Mouse (Mus musculus) right cerebral cortex, postnatal 25 days (tissue): ENCODE results near the gene Prrt1.

Experiments
- DNase-seq: peaks from one replicate; pipeline ENCODE4 v3.0.0; 2022

The Prrt1 gene

DNA sequence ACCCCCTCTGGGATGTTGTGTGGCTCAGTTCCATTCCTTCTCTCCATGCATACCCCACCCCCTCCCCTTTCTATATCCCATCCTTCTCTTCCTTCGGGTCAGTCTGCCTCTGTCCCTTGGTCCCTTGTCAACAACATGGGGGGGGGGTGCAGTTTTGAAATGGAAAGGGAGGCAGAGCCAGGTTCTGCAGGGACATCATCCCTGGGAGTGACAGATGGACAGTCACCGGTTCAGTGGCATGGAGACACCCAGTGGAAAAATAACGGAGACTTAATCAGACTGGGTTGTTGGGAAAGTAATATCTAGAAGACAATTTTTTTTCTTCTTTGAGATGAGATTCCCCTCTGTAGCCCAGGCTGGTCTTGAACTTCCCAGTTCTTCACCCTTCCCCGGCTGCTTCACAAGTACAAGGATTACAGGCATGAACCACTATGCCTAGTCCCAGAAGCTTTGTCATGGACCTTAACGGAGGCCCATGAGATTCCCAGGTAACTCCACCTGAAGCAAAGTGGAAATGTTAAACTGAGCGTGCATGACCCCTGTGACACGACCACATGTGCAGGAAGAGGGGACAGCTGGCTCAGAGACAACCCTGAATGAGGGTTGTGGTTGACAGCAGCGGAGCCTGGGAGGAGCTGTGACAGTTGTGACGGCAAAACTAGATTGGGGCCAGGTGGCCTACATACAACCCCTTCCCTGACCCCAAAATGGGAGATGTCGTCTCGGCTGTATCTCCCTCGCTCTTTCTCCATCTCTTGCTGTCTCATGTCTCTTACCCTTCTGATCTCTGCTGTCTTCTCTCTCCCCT lies 667 bp downstream of the Prrt1 start:
- no peak for DNase-seq

DNA sequence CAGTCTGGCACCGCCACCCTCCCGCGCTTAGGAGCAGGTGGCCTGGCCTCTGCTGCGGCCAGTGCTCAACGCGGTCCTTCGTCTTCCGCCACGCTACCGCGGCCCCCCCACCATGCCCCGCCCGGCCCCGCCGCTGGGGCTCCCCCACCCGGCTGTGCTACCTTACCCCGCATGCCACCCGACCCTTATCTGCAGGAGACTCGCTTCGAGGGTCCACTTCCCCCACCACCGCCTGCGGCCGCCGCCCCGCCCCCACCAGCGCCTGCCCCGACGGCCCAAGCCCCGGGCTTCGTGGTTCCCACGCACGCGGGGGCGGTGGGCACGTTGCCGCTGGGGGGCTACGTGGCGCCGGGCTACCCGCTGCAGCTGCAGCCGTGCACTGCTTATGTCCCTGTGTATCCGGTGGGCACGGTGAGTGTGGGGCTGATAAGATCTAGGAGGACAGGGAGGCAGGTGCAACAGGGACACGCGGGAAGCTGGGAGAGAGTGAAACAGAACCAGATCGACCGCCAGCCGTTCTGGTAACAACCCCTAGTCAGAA lies 1.5 kb downstream of the Prrt1 start:
- no peak for DNase-seq

DNA sequence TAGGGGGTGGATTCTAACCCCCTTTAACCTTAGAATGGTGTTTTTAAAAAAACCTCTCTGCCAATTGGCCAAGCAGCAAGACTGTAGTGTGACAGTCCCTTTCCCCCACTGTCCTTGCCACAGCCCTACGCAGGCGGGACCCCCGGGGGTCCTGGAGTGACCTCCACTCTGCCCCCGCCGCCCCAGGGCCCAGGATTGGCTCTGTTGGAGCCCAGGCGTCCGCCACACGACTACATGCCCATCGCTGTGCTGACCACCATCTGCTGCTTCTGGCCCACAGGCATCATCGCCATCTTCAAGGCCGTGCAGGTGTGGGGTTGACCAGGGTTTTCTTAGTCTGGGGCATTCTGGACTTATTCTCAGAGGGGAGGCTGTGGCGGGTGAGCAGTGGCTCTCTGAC lies 2.3 kb downstream of the Prrt1 start:
- no peak for DNase-seq

DNA sequence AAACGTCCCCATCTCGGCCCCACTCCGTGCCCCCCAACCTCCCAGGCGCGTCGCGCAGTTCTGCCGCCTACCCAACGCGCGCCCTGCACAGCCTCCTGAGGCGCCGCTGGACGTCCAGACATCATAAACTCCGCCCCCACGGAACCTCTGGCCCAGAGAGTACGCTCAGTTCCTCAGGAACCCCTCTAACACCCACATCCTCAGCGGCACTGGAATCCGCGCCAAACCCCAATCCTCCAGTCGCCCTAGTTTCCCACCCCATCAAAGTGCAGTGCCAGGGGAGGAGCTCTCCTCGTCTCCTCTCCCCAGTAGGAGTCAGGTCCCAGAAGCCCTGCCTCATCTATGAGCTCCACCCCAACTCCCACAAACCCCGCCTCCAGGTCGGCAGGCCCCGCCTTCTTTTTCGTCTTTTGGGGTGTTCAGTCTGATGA lies 2.9 kb downstream of the Prrt1 start:
- peak; percentile 85 for DNase-seq

DNA sequence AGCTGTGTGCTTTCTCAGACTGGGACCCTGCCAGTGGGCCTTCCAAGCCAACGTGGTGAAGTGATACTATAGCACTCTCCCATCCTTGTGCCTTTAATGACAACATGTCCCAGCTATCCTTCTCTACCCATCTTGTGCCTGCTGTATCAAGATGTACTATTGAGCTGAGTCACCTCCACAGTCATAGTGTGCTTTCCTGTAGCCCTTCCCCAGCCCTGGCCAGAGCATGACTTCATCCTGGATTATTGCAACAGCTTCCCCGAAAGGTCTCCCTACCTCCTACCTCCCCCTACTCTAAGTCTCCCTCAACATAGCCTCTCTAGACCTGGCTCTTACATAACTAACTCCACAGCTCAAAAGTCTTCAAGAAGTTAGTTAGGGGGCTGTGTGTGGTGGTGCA lies 6.3 kb downstream of the Prrt1 start:
- no peak for DNase-seq

DNA sequence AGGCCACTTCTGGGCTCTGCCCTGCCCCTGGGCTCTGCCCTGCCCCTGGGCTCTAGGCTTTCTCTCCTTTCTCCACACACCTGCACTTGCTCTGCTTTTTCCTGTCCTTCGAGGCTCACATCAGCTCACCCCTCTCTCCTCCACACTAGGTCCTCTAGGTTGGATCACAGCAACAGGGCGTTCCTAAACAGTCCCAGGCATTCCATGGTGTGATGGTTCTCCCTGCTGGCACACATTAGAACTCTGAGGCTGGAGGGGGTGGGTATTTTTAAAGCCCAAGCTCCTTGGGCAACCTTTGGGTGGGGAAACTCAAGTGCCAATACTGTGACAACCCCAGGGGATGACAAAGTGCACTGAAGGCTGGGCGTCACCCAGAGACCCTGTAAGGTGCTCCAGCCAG lies 8.1 kb downstream of the Prrt1 start:
- DNase-seq = no peak

DNA sequence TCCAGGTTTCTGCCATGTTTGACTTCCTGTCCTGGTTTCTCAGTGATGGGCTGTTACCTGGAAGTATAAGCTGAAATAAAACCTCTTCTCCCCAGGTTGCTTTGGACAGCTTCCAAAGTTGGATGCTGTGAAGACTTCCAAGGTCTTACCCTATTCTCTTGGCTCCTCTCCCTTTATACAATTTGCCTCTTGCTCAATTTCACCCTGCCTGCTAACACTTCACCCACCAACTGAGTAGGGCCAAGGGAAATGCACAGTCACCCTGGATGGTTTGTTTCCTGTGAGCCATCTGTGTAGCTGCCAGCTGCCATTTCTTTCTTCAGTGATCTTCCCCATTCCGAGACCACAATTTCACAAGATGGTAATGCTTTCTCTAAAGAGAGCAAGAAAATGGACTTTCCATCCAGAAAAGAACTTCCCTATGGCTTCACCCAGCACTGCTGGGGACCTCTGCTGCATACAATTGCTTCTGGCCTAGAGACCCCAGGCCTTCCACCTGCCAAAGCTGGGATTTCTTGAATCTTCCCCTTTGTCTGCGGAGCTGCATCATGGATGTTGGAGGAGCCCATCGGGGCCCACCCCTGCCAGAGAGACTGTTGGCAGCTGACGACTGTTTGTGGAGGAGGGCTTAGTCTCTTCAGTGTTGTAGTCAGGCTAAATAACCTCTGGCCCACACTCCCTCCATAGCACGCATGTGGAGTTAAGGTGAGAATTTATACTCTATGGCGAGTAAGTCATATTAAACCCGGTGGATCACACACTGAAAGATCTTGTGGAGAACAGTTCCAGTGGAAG lies 10.3 kb downstream of the Prrt1 start:
- DNase-seq = no peak

DNA sequence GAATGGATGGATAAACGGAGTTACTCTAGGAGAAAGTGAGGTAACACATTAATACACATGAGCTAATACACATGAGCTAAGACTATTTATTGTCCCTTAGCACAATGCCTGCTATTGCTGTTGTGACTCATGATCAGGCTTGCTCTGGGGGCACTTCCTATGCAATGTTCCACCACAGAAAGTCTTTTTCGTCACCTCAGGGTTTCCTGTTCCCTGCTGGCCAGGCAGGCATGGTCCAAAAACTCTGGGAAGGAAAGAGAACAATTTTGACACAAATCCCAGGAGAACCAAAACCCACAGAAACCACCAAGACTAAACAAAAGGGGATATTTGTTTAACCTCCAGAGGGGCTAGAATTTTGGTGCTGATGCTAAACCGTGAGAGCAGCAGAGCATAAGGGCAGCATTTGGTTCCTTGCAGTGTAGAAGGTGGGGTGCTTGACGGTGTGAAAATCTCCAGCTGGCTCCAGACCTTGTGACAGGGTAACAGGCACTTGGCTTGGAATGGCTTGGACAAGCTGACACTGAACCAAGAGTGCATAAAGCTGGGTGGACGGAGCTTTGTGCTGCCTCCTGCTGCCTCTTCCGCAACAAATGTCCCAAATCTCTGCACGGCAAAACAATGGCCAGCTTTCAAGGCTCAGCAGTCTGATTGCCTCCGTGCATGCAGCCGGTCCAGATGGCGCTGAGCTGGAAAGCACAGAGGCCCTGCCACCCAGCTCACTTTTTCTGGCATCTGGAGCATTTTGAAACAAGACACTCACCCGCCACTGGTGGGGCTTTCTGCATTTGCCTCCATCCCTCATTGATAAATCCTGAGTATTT lies 11.7 kb downstream of the Prrt1 start:
- DNase-seq = no peak

DNA sequence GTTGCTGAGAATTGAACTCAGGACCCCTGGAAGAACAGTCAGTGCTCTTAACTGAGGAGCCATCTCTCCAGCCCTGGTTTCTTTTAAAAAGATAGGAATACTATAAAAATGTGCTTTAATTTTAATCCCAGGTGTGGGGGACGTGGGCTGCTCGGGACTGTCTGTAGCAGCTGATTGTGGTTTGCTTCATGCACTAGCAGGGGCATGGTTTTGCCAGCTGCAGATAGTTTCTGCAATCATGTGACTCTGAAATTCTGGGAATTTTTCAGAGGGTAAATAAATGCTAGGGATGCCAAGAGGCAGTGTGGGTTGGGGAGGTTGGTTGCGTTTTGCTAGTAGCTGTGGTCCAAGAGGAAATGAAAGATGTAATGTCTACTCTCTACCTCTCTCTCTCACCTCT lies 12.6 kb downstream of the Prrt1 start:
- DNase-seq = no peak

DNA sequence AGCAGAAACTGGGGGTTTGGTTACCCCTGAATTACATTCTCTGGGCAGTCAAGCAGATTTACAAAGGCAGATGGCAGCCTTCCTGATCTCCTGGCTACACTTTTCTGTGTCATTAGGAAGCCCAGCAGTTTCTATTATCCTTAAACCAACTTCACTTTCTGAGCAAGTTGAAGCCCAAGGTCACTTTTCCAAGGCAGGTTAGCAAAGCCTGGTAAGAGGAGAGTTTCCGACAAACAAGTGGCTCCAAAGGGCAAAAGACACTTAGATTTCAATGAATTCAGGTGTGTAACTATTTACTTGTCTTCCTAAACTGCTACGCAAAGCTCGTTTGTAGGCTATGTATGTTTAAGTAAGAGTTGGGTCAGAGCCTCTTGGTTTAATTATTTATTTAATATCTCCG lies 14.0 kb downstream of the Prrt1 start:
- DNase-seq = no peak

DNA sequence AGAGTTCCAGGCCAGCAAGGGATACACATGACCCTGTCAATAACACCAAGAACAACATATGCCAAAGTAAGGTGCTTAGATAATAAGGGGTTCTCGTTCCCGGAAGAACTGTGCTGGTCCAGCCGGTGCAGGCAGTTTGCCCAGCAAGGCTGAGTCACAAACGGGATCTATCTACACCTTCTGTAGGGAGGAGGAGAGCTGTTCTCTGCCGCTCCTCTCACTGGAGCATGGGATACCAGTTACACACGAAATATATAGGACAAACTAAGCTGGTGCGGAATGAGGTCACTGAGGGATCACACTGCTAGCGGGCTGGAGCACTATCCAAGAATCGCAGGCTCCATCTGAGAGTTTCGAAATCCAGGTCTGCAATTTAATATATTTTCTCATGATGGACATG lies 14.6 kb downstream of the Prrt1 start:
- no peak for DNase-seq

DNA sequence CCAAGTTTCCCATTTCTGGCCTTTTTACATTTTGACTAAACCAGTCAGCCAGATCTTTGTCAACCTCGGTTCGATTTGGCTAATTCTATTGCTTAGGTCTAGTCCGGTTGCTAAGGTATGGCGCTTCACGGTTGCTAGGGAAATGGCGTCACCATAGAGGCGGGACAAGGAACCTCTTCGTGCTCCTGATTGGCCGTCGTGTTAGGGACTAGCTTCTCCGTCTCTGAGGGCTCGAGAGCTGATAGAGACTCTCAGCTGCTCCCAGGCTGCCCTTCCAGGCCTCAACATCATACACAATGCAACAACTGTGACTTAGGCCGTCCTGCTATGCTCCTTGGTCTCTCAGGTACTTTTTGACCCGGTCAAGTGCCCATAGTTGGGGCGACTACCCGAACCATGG lies 15.3 kb downstream of the Prrt1 start, which contains the start of gene Fkbpl:
Fkbpl (plus strand) TSS at position 157 of the 400 bp plus-strand sequence.
- DNase-seq = peak; percentile 95

DNA sequence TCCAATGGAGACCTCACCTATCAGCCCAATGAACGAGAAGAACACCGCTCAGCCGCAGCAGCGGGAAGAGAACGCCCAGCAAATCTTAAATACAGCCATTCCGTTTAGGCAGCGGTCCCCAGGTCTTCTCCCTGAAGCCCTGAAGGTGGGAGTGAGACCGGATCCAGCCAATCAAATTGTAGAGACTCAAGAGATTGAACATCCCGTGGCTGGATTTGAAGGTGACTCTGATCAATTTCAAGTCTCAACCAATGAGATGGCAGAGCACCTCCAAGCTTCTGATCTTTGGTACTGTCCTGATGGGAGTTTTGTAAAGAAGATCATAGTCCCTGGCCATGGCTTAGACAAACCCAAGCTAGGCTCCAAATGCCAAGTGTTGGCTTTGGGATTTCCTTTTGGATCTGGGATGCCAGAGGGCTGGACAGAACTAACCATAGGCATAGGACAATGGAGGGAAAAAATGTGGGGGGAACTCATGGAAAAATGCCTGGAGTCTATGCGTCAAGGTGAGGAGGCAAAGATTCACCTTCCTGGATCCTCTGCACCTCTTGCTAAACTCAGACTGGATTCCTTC lies 16.0 kb downstream of the Prrt1 start:
- no peak for DNase-seq

DNA sequence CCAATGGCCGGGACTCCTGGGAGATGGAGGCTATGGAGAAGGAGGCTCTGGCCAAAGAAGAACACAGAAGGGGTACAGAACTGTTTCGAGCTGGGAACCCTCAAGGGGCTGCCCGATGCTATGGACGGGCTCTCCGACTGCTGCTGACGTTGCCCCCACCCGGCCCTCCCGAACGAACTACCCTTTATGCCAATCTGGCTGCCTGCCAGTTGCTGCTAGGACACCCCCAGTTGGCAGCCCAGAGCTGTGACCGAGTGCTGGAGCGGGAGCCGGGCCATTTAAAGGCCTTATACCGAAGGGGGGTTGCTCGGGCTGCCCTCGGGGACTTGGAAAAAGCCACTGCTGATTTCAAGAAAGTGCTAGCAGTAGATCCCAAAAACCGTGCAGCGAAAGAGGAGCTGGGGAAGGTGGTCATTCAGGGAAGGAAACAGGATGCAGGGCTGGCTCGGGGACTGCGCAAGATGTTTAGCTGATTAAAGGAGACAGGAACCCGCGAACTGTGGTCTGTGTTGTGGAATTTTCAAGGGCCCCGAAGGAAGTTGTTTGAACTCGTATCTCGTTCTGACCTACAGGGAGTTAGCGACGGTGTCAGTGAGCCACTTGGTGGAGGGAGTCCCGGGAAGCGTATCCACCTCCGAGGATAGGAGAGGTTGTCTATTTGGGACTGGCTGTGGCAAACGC lies 16.6 kb downstream of the Prrt1 start:
- no peak for DNase-seq

DNA sequence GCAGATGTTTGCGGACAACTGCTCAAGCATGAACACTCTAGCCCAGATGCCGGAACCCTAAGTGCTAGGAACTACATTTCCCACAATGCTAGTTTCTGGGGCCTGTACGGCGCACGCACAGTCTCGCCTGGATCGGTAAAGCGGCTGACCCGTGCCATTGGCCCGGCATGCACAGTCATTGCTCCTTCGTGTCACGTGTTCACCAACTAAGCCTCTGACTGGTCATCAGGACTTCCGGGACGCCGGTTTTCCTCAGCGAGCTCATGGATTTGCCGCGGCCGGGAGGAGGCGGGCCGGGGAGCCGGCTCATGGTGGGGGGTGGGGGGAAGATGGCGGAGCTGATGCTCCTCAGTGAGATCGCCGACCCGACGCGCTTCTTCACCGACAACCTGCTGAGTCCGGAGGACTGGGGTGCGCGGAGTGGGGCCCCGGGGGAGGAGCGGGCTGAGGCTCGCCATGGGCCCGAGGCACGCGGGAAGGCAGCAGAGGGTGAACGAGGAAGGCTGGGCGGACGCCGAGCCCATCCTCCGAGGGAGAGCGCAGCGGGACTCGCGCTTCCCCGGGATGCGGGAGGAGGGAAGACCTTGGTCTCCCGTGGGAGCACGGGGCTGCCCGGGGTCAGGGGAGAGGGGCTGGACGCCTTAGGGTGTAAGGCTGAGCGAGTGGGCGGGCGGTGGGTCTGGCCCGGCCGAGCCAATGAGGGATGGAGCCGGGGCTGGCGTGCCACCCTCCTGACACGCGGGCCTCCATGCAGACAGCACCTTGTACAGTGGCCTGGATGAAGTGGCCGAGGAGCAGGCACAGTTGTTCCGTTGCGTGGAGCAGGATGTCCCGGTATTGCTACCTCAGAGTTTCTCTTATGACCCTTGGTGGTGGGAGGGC lies 17.8 kb downstream of the Prrt1 start, which contains the start of gene Atf6b:
Atf6b (plus strand) TSS at position 241 of the 882 bp plus-strand sequence.
- peak; percentile 95 for DNase-seq

DNA sequence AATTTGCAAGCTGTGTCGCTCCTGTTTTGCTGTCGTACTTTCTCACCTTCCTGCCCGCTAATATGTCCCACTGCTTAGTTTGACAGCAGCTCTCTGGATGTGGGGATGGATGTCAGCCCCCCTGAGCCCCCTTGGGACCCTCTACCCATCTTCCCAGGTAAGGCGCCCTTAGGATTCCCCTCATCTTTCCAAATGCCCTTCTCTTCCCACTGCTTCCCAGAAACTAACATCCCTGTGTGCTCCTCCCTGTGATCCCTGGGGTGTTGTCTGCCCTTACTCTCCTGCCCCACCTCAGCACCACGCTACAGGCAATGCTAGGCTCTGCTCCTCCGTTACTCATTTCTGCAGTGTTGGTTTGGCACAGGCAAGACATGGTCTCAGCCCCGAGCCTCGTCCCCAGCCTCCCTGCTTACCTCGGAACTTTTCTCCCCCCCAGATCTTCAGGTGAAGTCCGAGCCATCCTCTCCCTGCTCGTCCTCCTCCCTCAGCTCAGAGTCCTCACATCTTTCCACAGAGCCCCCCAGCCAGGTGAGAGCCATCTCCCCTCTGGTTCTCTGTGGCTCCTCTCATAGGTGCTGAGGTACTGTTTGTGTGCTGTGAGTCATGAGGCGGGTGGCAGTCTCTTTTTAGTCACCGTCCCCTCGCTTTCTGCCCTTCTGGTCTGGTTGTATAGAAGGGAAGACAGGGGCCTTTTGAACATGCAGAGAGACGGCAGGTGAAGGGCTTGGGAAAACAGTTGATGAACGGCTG lies 19.0 kb downstream of the Prrt1 start:
- no peak for DNase-seq

DNA sequence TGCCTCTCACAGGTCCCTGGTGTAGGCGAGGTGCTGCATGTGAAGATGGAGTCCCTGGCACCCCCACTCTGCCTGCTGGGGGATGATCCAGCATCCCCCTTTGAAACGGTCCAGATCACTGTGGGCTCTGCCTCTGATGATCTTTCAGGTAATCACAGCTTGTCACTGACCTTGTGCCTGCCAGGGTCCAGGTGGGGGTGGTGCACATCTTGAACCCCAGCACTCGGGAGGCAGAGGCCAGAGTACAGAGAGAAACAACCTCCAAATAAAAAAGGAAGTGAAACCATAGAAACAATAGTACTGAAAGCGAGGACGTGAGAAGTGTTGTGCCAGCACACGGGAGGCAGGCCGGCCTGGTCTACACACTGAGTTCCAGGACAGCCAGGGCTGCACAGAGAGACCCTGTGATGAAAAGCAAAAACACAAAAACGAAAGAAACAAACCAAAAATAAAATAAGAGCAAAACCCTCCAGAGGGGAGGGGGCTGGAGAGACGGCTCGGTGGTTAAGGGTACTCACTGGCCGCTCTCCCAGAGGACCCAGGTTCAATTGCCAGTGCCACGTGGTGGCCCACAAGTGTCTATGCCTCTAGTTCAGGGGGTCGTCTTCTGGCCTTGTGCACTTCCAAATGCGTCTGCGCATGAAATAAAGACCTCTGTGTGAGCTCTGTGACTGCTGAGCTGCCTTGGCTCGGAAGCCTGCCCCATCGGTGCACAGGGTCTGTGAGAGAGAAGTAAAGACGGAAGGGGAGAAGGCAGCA lies 20.0 kb downstream of the Prrt1 start:
- DNase-seq = no peak

DNA sequence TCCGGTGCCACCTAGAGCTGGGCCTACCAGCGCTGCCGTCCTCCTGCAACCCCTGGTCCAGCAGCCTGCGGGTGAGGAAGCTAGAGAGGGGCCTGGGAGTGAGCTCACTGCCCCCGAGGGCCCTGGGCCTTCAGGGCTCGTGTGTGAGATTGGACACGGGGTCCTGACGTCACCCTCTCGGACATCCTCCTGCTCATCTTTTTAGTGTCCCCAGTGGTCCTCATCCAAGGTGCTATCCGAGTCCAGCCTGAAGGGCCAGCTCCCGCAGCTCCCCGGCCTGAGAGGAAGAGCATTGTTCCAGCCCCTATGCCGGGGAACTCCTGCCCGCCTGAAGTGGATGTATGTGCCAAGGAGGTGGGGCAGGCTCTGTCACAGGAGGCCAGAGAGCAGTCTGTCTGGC lies 21.4 kb downstream of the Prrt1 start:
- DNase-seq = no peak

DNA sequence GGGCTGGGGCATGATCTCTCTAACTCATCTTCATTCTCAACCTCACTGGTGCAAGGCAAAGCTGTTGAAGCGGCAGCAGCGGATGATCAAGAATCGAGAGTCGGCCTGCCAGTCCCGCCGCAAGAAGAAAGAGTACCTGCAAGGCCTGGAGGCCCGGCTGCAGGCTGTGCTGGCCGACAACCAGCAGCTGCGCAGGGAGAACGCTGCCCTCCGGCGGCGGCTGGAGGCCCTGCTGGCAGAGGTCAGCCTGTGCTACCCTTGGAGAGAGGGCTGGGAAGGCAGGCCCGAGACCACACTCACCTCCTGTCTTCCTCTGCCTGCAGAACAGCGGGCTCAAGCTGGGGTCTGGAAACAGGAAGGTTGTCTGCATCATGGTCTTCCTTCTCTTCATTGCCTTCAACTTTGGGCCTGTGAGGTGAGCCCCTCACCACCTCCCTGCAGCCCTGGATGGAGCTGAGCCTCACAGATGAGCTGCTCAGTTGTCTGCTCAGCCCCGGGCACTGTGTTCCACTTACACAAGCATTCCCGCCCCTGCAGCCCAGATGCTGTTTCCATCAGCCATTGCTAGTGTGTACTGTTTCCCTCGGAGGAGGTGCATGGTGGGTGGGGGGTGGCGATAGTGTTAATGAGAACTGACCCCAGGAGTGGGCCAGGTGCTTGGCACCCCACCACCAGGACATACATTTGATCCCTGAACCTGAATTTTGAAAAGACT lies 22.3 kb downstream of the Prrt1 start:
- DNase-seq = no peak
